Mouse (Mus musculus) MEL (cell line): ENCODE measurements around the gene Usp50. TPM values are rescaled to one million over a fixed set of nuclear protein-coding genes. Genes with fewer than 3 reads are reported as not detected.

Experiments
- DNase-seq: peaks from one replicate; pipeline ENCODE4 v3.0.0; 2011; ENCODE audit warnings: low read depth, low spot score
- H3K27ac ChIP-seq: 2 replicates; pipeline ENCODE4 v1.5.1; 2012; ENCODE audit warnings: low read depth, mild to moderate bottlenecking, control low read depth, low read length, moderate library complexity; ENCODE audit not compliant: control insufficient read depth
- H3K27me3 ChIP-seq, 2 experiments: fragments of 150-350 bp in 1 of 2; sonication (generic) in 1 of 2; 2 replicates each; pipeline ENCODE4 v1.6.1; 2012; ENCODE audit warnings: low read length in 2 of 2, mild to moderate bottlenecking in 2 of 2, improper control_type of control experiment in 1 of 2, moderate library complexity in 1 of 2; ENCODE audit not compliant: insufficient read depth in 2 of 2, control insufficient read depth in 1 of 2
- H3K36me3 ChIP-seq, 2 experiments: 2 replicates each; pipeline ENCODE4 v1.6.1; 2012 to 2014; ENCODE audit warnings: low read length in 2 of 2, improper control_type of control experiment in 1 of 2, inconsistent platforms in 1 of 2, mild to moderate bottlenecking in 1 of 2; ENCODE audit not compliant: insufficient read depth in 2 of 2, control insufficient read depth in 1 of 2
- H3K4me1 ChIP-seq, 2 experiments: fragments of 150-350 bp in 1 of 2; sonication (generic) in 1 of 2; 2 replicates each; pipeline ENCODE4 v1.6.1; 2012; ENCODE audit warnings: low read length in 2 of 2, improper control_type of control experiment in 1 of 2, mild to moderate bottlenecking in 1 of 2; ENCODE audit not compliant: insufficient read depth in 2 of 2, control insufficient read depth in 1 of 2
- H3K4me3 ChIP-seq, 2 experiments: fragments of 150-350 bp in 1 of 2; sonication (generic) in 1 of 2; 2 replicates each; pipeline ENCODE4 v1.5.1; 2012; ENCODE audit warnings: low read depth in 2 of 2, low read length in 2 of 2, mild to moderate bottlenecking in 2 of 2, moderate library complexity in 2 of 2, control low read depth in 1 of 2, improper control_type of control experiment in 1 of 2; ENCODE audit not compliant: control insufficient read depth in 1 of 2, insufficient read depth in 1 of 2
- H3K79me2 ChIP-seq: 2 replicates; pipeline ENCODE4 v1.6.1; 2012; ENCODE audit warnings: mild to moderate bottlenecking, low read length, moderate library complexity; ENCODE audit not compliant: control insufficient read depth, poor library complexity, insufficient read depth
- H3K9ac ChIP-seq: 2 replicates; pipeline ENCODE4 v1.6.1; 2012; ENCODE audit warnings: low read depth, mild to moderate bottlenecking, control low read depth, low read length, moderate library complexity; ENCODE audit not compliant: control insufficient read depth, poor library complexity, severe bottlenecking
- H3K9me3 ChIP-seq: fragments of 150-350 bp; sonication (generic); replicated peaks from 2 replicates; pipeline ENCODE4 v1.6.1; 2012; ENCODE audit warnings: mild to moderate bottlenecking, low read length, improper control_type of control experiment, moderate library complexity; ENCODE audit not compliant: insufficient read depth
- BHLHE40 ChIP-seq: IDR thresholded peaks from 2 replicates; pipeline ENCODE4 v1.6.1; 2012; ENCODE audit warnings: low read depth, mild to moderate bottlenecking, inconsistent platforms, low read length, improper control_type of control experiment, borderline replicate concordance
- CHD1 ChIP-seq: IDR thresholded peaks from 2 replicates; pipeline ENCODE4 v1.6.1; 2012; ENCODE audit warnings: low read depth, mild to moderate bottlenecking, inconsistent platforms, low read length, improper control_type of control experiment
- EP300 ChIP-seq, 2 experiments: IDR thresholded peaks; 2 replicates each; pipeline ENCODE4 v1.6.1; 2011; ENCODE audit warnings: improper control_type of control experiment in 2 of 2, low read length in 2 of 2, low read depth in 1 of 2, mild to moderate bottlenecking in 1 of 2
- GABPA ChIP-seq: IDR thresholded peaks from 2 replicates; pipeline ENCODE4 v1.6.1; 2012; ENCODE audit warnings: low read depth, mild to moderate bottlenecking, inconsistent platforms, low read length, improper control_type of control experiment, moderate library complexity
- GATA1 ChIP-seq: IDR thresholded peaks from 2 replicates; pipeline ENCODE4 v1.6.1; 2011; ENCODE audit warnings: low read depth, low read length, improper control_type of control experiment
- JUND ChIP-seq: IDR thresholded peaks from 2 replicates; pipeline ENCODE4 v1.6.1; 2011; ENCODE audit warnings: low read depth, mild to moderate bottlenecking, improper control_type of control experiment, low read length
- KAT2A ChIP-seq: conservative IDR thresholded peaks from 2 replicates; pipeline ENCODE4 v1.6.1; 2012; ENCODE audit warnings: low read depth, low read length, improper control_type of control experiment, inconsistent platforms
- MAFK ChIP-seq: IDR thresholded peaks from 2 replicates; pipeline ENCODE4 v1.6.1; 2011; ENCODE audit warnings: low read depth, mild to moderate bottlenecking, low read length, improper control_type of control experiment, borderline replicate concordance
- MAX ChIP-seq: IDR thresholded peaks from 2 replicates; pipeline ENCODE4 v1.6.1; 2011; ENCODE audit warnings: low read length, improper control_type of control experiment
- MYB ChIP-seq: IDR thresholded peaks from 2 replicates; pipeline ENCODE4 v1.6.1; 2011; ENCODE audit warnings: mild to moderate bottlenecking, low read depth, low read length, improper control_type of control experiment
- MYC ChIP-seq: IDR thresholded peaks from 2 replicates; pipeline ENCODE4 v1.6.1; 2011; ENCODE audit warnings: low read depth, mild to moderate bottlenecking, low read length, improper control_type of control experiment, moderate library complexity
- NRF1 ChIP-seq: IDR thresholded peaks from 2 replicates; pipeline ENCODE4 v1.6.1; 2014; ENCODE audit warnings: low read depth, mild to moderate bottlenecking, inconsistent platforms, low read length, improper control_type of control experiment, moderate library complexity; ENCODE audit not compliant: poor library complexity, insufficient read depth, severe bottlenecking
- RAD21 ChIP-seq: IDR thresholded peaks from 2 replicates; pipeline ENCODE4 v1.6.1; 2011; ENCODE audit warnings: mild to moderate bottlenecking, low read depth, low read length, improper control_type of control experiment
- SIN3A ChIP-seq: IDR thresholded peaks from 2 replicates; pipeline ENCODE4 v1.6.1; 2012; ENCODE audit warnings: low read length, improper control_type of control experiment, inconsistent platforms
- TBP ChIP-seq: IDR thresholded peaks from 2 replicates; pipeline ENCODE4 v1.8.0; 2011; ENCODE audit warnings: low read depth, low read length, improper control_type of control experiment
- TCF12 ChIP-seq: IDR thresholded peaks from 2 replicates; pipeline ENCODE4 v1.6.1; 2014; ENCODE audit warnings: low read depth, mild to moderate bottlenecking, inconsistent platforms, low read length, improper control_type of control experiment, moderate library complexity
- UBTF ChIP-seq: IDR thresholded peaks from 2 replicates; pipeline ENCODE4 v1.6.1; 2012; ENCODE audit warnings: low read depth, mild to moderate bottlenecking, inconsistent platforms, low read length, improper control_type of control experiment, moderate library complexity, borderline replicate concordance; ENCODE audit not compliant: insufficient read depth
- ZKSCAN1 ChIP-seq: IDR thresholded peaks from 2 replicates; pipeline ENCODE4 v1.6.1; 2012; ENCODE audit warnings: low read depth, mild to moderate bottlenecking, inconsistent platforms, low read length, improper control_type of control experiment, moderate library complexity
- ZMIZ1 ChIP-seq: IDR thresholded peaks from 2 replicates; pipeline ENCODE4 v1.6.1; 2012; ENCODE audit warnings: low read depth, mild to moderate bottlenecking, inconsistent platforms, low read length, improper control_type of control experiment, moderate library complexity
- polyA plus RNA-seq, 2 experiments: library from polyadenylated mRNA; stranded (reverse) in 1 of 2; unstranded in 1 of 2; fragments of >175 nt in 1 of 2; fragments of >200 nt in 1 of 2; gene quantifications; 2 replicates each; pipeline versions ENCODE4 v1.2.1 to v1.2.4; 2012; ENCODE audit warnings: low replicate concordance in 2 of 2, low read depth in 1 of 2; ENCODE audit not compliant: insufficient read length in 2 of 2, insufficient read depth in 1 of 2, missing spikeins in 1 of 2
- total RNA-seq: library from RNA; depleted of rRNA; stranded (reverse); fragments of 300-350 nt; gene quantifications from 2 replicates; pipeline ENCODE4 v1.2.3, GENCODE M21; 2012

Gene Usp50
- total and polyA plus RNA-seq, 3 experiments = 0.28 to 1.0 TPM; not detected in 1

GRCm38 (mm10) chr2:126712950-126713349 lies 70.3 kb downstream of the Usp50 start:
- H3K4me3 ChIP-seq = no peak overlapping the region
- no peak overlapping the region for H3K9ac ChIP-seq
- peaks cover 3 to 6% of the 10 kb centered on the region in 2 experiments for H3K36me3 ChIP-seq
- peaks cover 18% of the 10 kb centered on the region for H3K79me2 ChIP-seq
- peaks cover 0 to 6% of the 10 kb centered on the region in 2 experiments; a peak in 3 of 4 replicates for H3K4me1 ChIP-seq
- H3K27ac ChIP-seq = no peak overlapping the region
- peak; percentile 30 for DNase-seq
- H3K9me3 ChIP-seq = no peaks in the 10 kb centered on the region
- TF ChIP-seq EP300 (IDR thresholded peaks at IDR 0.05; ENCODE audit: low read depth in 1 of 2, low read length in 2 of 2) = no peak
- no peak for TF ChIP-seq JUND
- TF ChIP-seq MYB = no peak
- no peak for TF ChIP-seq MAFK
- no peak for TF ChIP-seq GATA1
- no peak for TF ChIP-seq TCF12
- no peak for TF ChIP-seq UBTF
- TF ChIP-seq BHLHE40 = no peak
- no peak for TF ChIP-seq KAT2A
- no peak for TF ChIP-seq ZKSCAN1
- no peak for TF ChIP-seq CHD1
- no peak for TF ChIP-seq TBP
- no peak for TF ChIP-seq MAX
- TF ChIP-seq NRF1 = no peak
- TF ChIP-seq MYC = no peak
- TF ChIP-seq SIN3A = no peak
- TF ChIP-seq RAD21 = no peak
- no peaks in the 10 kb centered on the region for H3K27me3 ChIP-seq

GRCm38 (mm10) chr2:126712526-126712925 lies 70.7 kb downstream of the Usp50 start:
- peaks cover 0 to 7% of the 10 kb centered on the region in 2 experiments; a peak in 3 of 4 replicates for H3K4me1 ChIP-seq
- DNase-seq = no peak
- no peak overlapping the region for H3K9ac ChIP-seq
- H3K9me3 ChIP-seq = no peaks in the 10 kb centered on the region
- H3K27ac ChIP-seq = no peak overlapping the region
- peaks cover 23% of the 10 kb centered on the region for H3K79me2 ChIP-seq
- no peaks in the 10 kb centered on the region for H3K27me3 ChIP-seq
- no peak for TF ChIP-seq SIN3A
- TF ChIP-seq ZMIZ1 = no peak
- TF ChIP-seq GABPA = no peak
- no peak for TF ChIP-seq MAFK
- no peak for TF ChIP-seq BHLHE40
- H3K36me3 ChIP-seq = peaks cover 3 to 7% of the 10 kb centered on the region in 2 experiments
- H3K4me3 ChIP-seq = no peak overlapping the region
